Mouse (Mus musculus) urinary bladder, adult 18-20 months (tissue): ENCODE results near the gene Cmtm2a.
"Not testable (repeated sequence)": the region's sequence is repeated elsewhere in the genome, so short reads cannot be mapped to it uniquely, and the experiment has no call there.

Experiments
- DNase-seq, 2 experiments: peaks; one replicate each; pipeline ENCODE4 v3.0.0; 2022; ENCODE audit warnings: low spot score in 2 of 2, mixed read lengths in 2 of 2

Cmtm2a gene

GRCm38 (mm10) chr8:104293081-104293480 is at the start of gene Cmtm2a:
Gene Cmtm2a, minus strand, starts transcription at chr8:104293181.
- not testable (repeated sequence) for DNase-seq

- DNase-seq = no peak
These were observed 49.4 kb upstream of the Cmtm2a start for GRCm38 (mm10) chr8:104342426-104342825.

GRCm38 (mm10) chr8:104341678-104342077 is 48.7 kb upstream of the Cmtm2a start:
- DNase-seq = no peak

- DNase-seq = peak; percentile 43 to 55
These were observed 48.2 kb upstream of the Cmtm2a start for GRCm38 (mm10) chr8:104341106-104341561.

- peak; percentile 60 to 68 for DNase-seq
These were observed 47.5 kb upstream of the Cmtm2a start for GRCm38 (mm10) chr8:104340233-104341105.

GRCm38 (mm10) chr8:104339983-104340232 is 46.9 kb upstream of the Cmtm2a start:
- DNase-seq = no peak

GRCm38 (mm10) chr8:104339229-104339982 is 46.4 kb upstream of the Cmtm2a start, which contains the start of gene Cmtm3:
Gene Cmtm3, plus strand, starts transcription at chr8:104339410.
- DNase-seq = no peak

GRCm38 (mm10) chr8:104337890-104338289 is 44.9 kb upstream of the Cmtm2a start:
- no peak for DNase-seq

GRCm38 (mm10) chr8:104336806-104337205 is 43.8 kb upstream of the Cmtm2a start:
- DNase-seq = no peak

- DNase-seq = no peak
These were observed 41.2 kb upstream of the Cmtm2a start for GRCm38 (mm10) chr8:104334196-104334595.

- no peak for DNase-seq
These were observed 40.8 kb upstream of the Cmtm2a start for GRCm38 (mm10) chr8:104333786-104334185.

- DNase-seq = no peak
These were observed 40.0 kb upstream of the Cmtm2a start for GRCm38 (mm10) chr8:104332665-104333631.

GRCm38 (mm10) chr8:104321930-104322329 is 28.9 kb upstream of the Cmtm2a start, which contains the start of gene Cmtm2b:
Gene Cmtm2b, plus strand, starts transcription at chr8:104322230.
- not testable (repeated sequence) for DNase-seq

- DNase-seq = not testable (repeated sequence)
These were observed 28.3 kb upstream of the Cmtm2a start, which contains the start of gene Gm11020 for GRCm38 (mm10) chr8:104321267-104321666. Gene Gm11020, plus strand, starts transcription at chr8:104321567.

- DNase-seq = no peak
These were observed 20.3 kb upstream of the Cmtm2a start for GRCm38 (mm10) chr8:104313311-104313710.

- not testable (repeated sequence) for DNase-seq
These were observed 19.0 kb upstream of the Cmtm2a start for GRCm38 (mm10) chr8:104312023-104312422.

- DNase-seq = not testable (repeated sequence)
These were observed 16.6 kb upstream of the Cmtm2a start, which contains the start of the genes Gm45711 and Cmtm1 for GRCm38 (mm10) chr8:104309441-104310155. Gene Gm45711, minus strand, starts transcription at chr8:104310081. Gene Cmtm1, minus strand, starts transcription at chr8:104310145.

- DNase-seq = not testable (repeated sequence)
These were observed 15.4 kb upstream of the Cmtm2a start for GRCm38 (mm10) chr8:104308341-104308740.

- DNase-seq = no peak
These were observed 12.0 kb upstream of the Cmtm2a start for GRCm38 (mm10) chr8:104304962-104305361.

GRCm38 (mm10) chr8:104302536-104302935 is 9.6 kb upstream of the Cmtm2a start:
- DNase-seq = not testable (repeated sequence)
